Comparison of ENCODE assay signal across 27 mouse cellular contexts in genomic region chr1:181484696-181485095, GRCm38 (mm10). TPM values are rescaled to one million over a fixed set of nuclear protein-coding genes. Genes with fewer than 3 reads are reported as not detected.
DNase-seq lines count a peak whose midpoint lies in the region; ATAC-seq and TF ChIP-seq lines count a peak whose summit lies in the region.
"Had no signal": no experiment of that assay in that cellular context is flagged by ENCODE, and none has a peak within 500 bp of the region (broad histone marks: within the 10 kb centered on the region; RNA-seq: fewer than 3 reads in every experiment).

No protein-coding gene starts in this region.

- H3K4me1 ChIP-seq in forebrain, embryonic 14.5 days (ENCODE audit: control insufficient read depth, insufficient read depth, low read length): peaks cover 3% of the 10 kb centered on the region; the same call in 1 of the 2 replicates
- no peaks in the 10 kb centered on the region; the same call in 1 of the 2 replicates for H3K4me1 ChIP-seq in forebrain, embryonic 13.5 days
- 0 out of 2 replicates have a peak, but pooled peaks cover 10% of the 10 kb centered on the region for H3K4me1 ChIP-seq in hindbrain, postnatal 0 days (ENCODE audit: insufficient read depth, low read length)
- peaks cover 6% of the 10 kb centered on the region; the same call in 1 of the 2 replicates for H3K4me1 ChIP-seq in hindbrain, embryonic 12.5 days
- no peaks in the 10 kb centered on the region; the same call in 1 of the 2 replicates for H3K4me1 ChIP-seq in midbrain, postnatal 0 days (ENCODE audit: insufficient read depth, low read length)
- no peaks in the 10 kb centered on the region for H3K4me1 ChIP-seq in midbrain, embryonic 16.5 days (ENCODE audit: control insufficient read depth, insufficient read depth, low read length)
- 0 out of 2 replicates have a peak, but pooled peaks cover 2% of the 10 kb centered on the region for H3K4me1 ChIP-seq in neural tube, embryonic 14.5 days (ENCODE audit: control insufficient read depth, insufficient read depth, low read length)
- H3K4me1 ChIP-seq: liver, embryonic 15.5 days; stomach, embryonic 15.5 days had no signal

- no peak overlapping the region for H3K4me3 ChIP-seq in forebrain, embryonic 14.5 days (ENCODE audit: low read depth, low read length)
- no peak overlapping the region for H3K4me3 ChIP-seq in forebrain, embryonic 13.5 days
- no peak overlapping the region for H3K4me3 ChIP-seq in hindbrain, postnatal 0 days (ENCODE audit: low read length)
- no peak overlapping the region for H3K4me3 ChIP-seq in hindbrain, embryonic 12.5 days
- no peak overlapping the region for H3K4me3 ChIP-seq in midbrain, postnatal 0 days (ENCODE audit: low read depth, low read length)
- H3K4me3 ChIP-seq in midbrain, embryonic 16.5 days (ENCODE audit: low read depth, low read length): no peak overlapping the region
- no peak overlapping the region for H3K4me3 ChIP-seq in neural tube, embryonic 14.5 days (ENCODE audit: low read depth, low read length)
- H3K4me3 ChIP-seq: layer of hippocampus, adult 2 months; limb, embryonic 15.5 days; liver, embryonic 15.5 days; stomach, embryonic 15.5 days had no signal

- H3K4me2 ChIP-seq in forebrain, embryonic 14.5 days (ENCODE audit: low read length): no peak overlapping the region
- H3K4me2 ChIP-seq in forebrain, embryonic 13.5 days: no peak overlapping the region
- no peak overlapping the region for H3K4me2 ChIP-seq in hindbrain, postnatal 0 days (ENCODE audit: low read depth, low read length)
- H3K4me2 ChIP-seq in hindbrain, embryonic 12.5 days (replicated peaks): no peak overlapping the region
- no peak overlapping the region for H3K4me2 ChIP-seq in midbrain, postnatal 0 days (ENCODE audit: low read depth, low read length, poor library complexity, severe bottlenecking)
- H3K4me2 ChIP-seq in midbrain, embryonic 16.5 days (ENCODE audit: low read length): no peak overlapping the region
- H3K4me2 ChIP-seq in neural tube, embryonic 14.5 days (ENCODE audit: low read depth, low read length): no peak overlapping the region
- H3K4me2 ChIP-seq: heart, embryonic 11.5 days; limb, embryonic 15.5 days; liver, embryonic 15.5 days; midbrain, embryonic 11.5 days; stomach, embryonic 15.5 days had no signal

- DNase-seq in forebrain, embryonic 14.5 days (ENCODE audit: low spot score): peak; percentile 46
- DNase-seq in hindbrain, postnatal 0 days (ENCODE audit: low spot score): peak; percentile 73
- peak; percentile 73 for DNase-seq in midbrain, postnatal 0 days (ENCODE audit: low spot score)
- DNase-seq in spleen, postnatal 36 days (ENCODE audit: low spot score in 2 of 2): no peak
- DNase-seq: adrenal gland, postnatal 25 days; cerebellum, adult 18-20 months; heart, postnatal 10 days; kidney, adult 2 months; kidney, postnatal 10 days; right cerebral cortex, postnatal 14 days; thymus, adult 2 months had no signal

- no peaks in the 10 kb centered on the region for H3K9me3 ChIP-seq in forebrain, embryonic 14.5 days (replicated peaks; ENCODE audit: control insufficient read depth, low read length)
- no peaks in the 10 kb centered on the region for H3K9me3 ChIP-seq in forebrain, embryonic 13.5 days (replicated peaks)
- H3K9me3 ChIP-seq in hindbrain, postnatal 0 days (ENCODE audit: low read length): no peaks in the 10 kb centered on the region
- H3K9me3 ChIP-seq in hindbrain, embryonic 12.5 days (replicated peaks): no peaks in the 10 kb centered on the region
- no peaks in the 10 kb centered on the region for H3K9me3 ChIP-seq in midbrain, postnatal 0 days (ENCODE audit: low read length)
- no peaks in the 10 kb centered on the region for H3K9me3 ChIP-seq in midbrain, embryonic 16.5 days (replicated peaks; ENCODE audit: control insufficient read depth, low read length, poor library complexity, severe bottlenecking)
- H3K9me3 ChIP-seq in neural tube, embryonic 14.5 days (ENCODE audit: control insufficient read depth, low read length): no peaks in the 10 kb centered on the region
- H3K9me3 ChIP-seq: G1E; limb, embryonic 15.5 days; liver, embryonic 15.5 days; stomach, embryonic 15.5 days had no signal

- no peak for ATAC-seq in forebrain, embryonic 14.5 days
- ATAC-seq in forebrain, embryonic 13.5 days: no peak
- ATAC-seq in hindbrain, postnatal 0 days: peak; percentile 70; the same call in 1 of the 2 replicates
- ATAC-seq in hindbrain, embryonic 12.5 days (ENCODE audit: low FRiP score): no peak
- no peak for ATAC-seq in midbrain, postnatal 0 days (ENCODE audit: low FRiP score)
- no peak for ATAC-seq in midbrain, embryonic 16.5 days
- ATAC-seq in neural tube, embryonic 14.5 days (ENCODE audit: low read depth): 0 out of 2 replicates have a peak, but pooled peaks have one; percentile 31
- ATAC-seq: lung, postnatal 0 days had no signal

- no peak overlapping the region for H3K9ac ChIP-seq in forebrain, embryonic 14.5 days (ENCODE audit: low read length)
- H3K9ac ChIP-seq in forebrain, embryonic 13.5 days: no peak overlapping the region
- no peak overlapping the region for H3K9ac ChIP-seq in hindbrain, postnatal 0 days (replicated peaks; ENCODE audit: low read length)
- no peak overlapping the region for H3K9ac ChIP-seq in hindbrain, embryonic 12.5 days
- H3K9ac ChIP-seq in midbrain, postnatal 0 days (replicated peaks; ENCODE audit: low read length, poor library complexity, severe bottlenecking): no peak overlapping the region
- H3K9ac ChIP-seq in midbrain, embryonic 16.5 days (ENCODE audit: low read depth, low read length): no peak overlapping the region
- H3K9ac ChIP-seq in neural tube, embryonic 14.5 days (replicated peaks; ENCODE audit: low read depth, low read length): no peak overlapping the region
- H3K9ac ChIP-seq: limb, embryonic 15.5 days; liver, embryonic 15.5 days; stomach, embryonic 15.5 days had no signal

- no peaks in the 10 kb centered on the region for H3K27me3 ChIP-seq in forebrain, embryonic 14.5 days (replicated peaks; ENCODE audit: control insufficient read depth, insufficient read depth, low read length)
- no peaks in the 10 kb centered on the region for H3K27me3 ChIP-seq in forebrain, embryonic 13.5 days
- no peaks in the 10 kb centered on the region for H3K27me3 ChIP-seq in hindbrain, postnatal 0 days (ENCODE audit: insufficient read depth, low read length)
- no peaks in the 10 kb centered on the region for H3K27me3 ChIP-seq in hindbrain, embryonic 12.5 days
- H3K27me3 ChIP-seq in midbrain, postnatal 0 days (ENCODE audit: insufficient read depth, low read length): no peaks in the 10 kb centered on the region
- H3K27me3 ChIP-seq in midbrain, embryonic 16.5 days (ENCODE audit: control insufficient read depth, insufficient read depth, low read depth, low read length): no peaks in the 10 kb centered on the region
- no peaks in the 10 kb centered on the region for H3K27me3 ChIP-seq in neural tube, embryonic 14.5 days (ENCODE audit: control insufficient read depth, insufficient read depth, low read length)
- H3K27me3 ChIP-seq: limb, embryonic 15.5 days; liver, embryonic 15.5 days; stomach, embryonic 15.5 days had no signal

- H3K27ac ChIP-seq in forebrain, embryonic 14.5 days (ENCODE audit: low read depth, low read length): no peak overlapping the region
- no peak overlapping the region for H3K27ac ChIP-seq in forebrain, embryonic 13.5 days
- H3K27ac ChIP-seq in hindbrain, postnatal 0 days: no peak overlapping the region
- H3K27ac ChIP-seq in hindbrain, embryonic 12.5 days: no peak overlapping the region
- no peak overlapping the region for H3K27ac ChIP-seq in midbrain, postnatal 0 days (ENCODE audit: low read depth, low read length)
- no peak overlapping the region for H3K27ac ChIP-seq in midbrain, embryonic 16.5 days (ENCODE audit: low read length)
- H3K27ac ChIP-seq in neural tube, embryonic 14.5 days (ENCODE audit: low read depth, low read length): no peak overlapping the region
- H3K27ac ChIP-seq: layer of hippocampus, adult 2 months; liver, embryonic 15.5 days; stomach, embryonic 15.5 days had no signal

- TF ChIP-seq CTCF in hindbrain, postnatal 0 days (IDR thresholded peaks at IDR 0.05; ENCODE audit: low read depth): no peak
- TF ChIP-seq CTCF in midbrain, postnatal 0 days (IDR thresholded peaks at IDR 0.05): no peak

- 66% methylated on average over 5 of the region's 5 CpGs for WGBS in forebrain, embryonic 14.5 days
- 71% methylated on average over 5 of the region's 5 CpGs for WGBS in forebrain, embryonic 13.5 days
- 34% methylated on average over 5 of the region's 5 CpGs for WGBS in hindbrain, postnatal 0 days
- WGBS in hindbrain, embryonic 12.5 days: 76% methylated on average over 5 of the region's 5 CpGs
- 60% methylated on average over 5 of the region's 5 CpGs for WGBS in midbrain, postnatal 0 days
- 72% methylated on average over 5 of the region's 5 CpGs for WGBS in midbrain, embryonic 16.5 days
- WGBS in neural tube, embryonic 14.5 days: 54% methylated on average over 5 of the region's 5 CpGs

- no peaks in the 10 kb centered on the region for H3K36me3 ChIP-seq in forebrain, embryonic 14.5 days (ENCODE audit: control insufficient read depth, insufficient read depth, low read length)
- no peaks in the 10 kb centered on the region for H3K36me3 ChIP-seq in forebrain, embryonic 13.5 days (ENCODE audit: poor library complexity, severe bottlenecking)
- no peaks in the 10 kb centered on the region for H3K36me3 ChIP-seq in hindbrain, postnatal 0 days (ENCODE audit: insufficient read depth, low read length)
- no peaks in the 10 kb centered on the region for H3K36me3 ChIP-seq in hindbrain, embryonic 12.5 days
- no peaks in the 10 kb centered on the region for H3K36me3 ChIP-seq in midbrain, postnatal 0 days (ENCODE audit: insufficient read depth, low read length)
- no peaks in the 10 kb centered on the region for H3K36me3 ChIP-seq in midbrain, embryonic 16.5 days (ENCODE audit: control insufficient read depth, insufficient read depth, low read length)
- H3K36me3 ChIP-seq in neural tube, embryonic 14.5 days (ENCODE audit: control insufficient read depth, insufficient read depth, low read length): no peaks in the 10 kb centered on the region
- H3K36me3 ChIP-seq: G1E; limb, embryonic 15.5 days; liver, embryonic 15.5 days; stomach, embryonic 15.5 days had no signal

RNA-seq across cellular contexts. Expression of gene Ccdc121, which starts 26.6 kb away (rescaled TPM):
- polyA plus RNA-seq in forebrain, embryonic 14.5 days (2014; fragmentation: Nextera tagmentation; extraction: Ambion mirVana): 0.09 TPM in 1 of 2 replicates, not detected in the other
- not detected in 2 replicates for polyA plus RNA-seq in forebrain, embryonic 13.5 days (2015; fragmentation: Nextera tagmentation; extraction: Ambion mirVana)
- total RNA-seq in hindbrain, postnatal 0 days (2014; rRNA removed): 0.16 TPM in 1 of 2 replicates, not detected in the other
- 0.25 TPM in 2 replicates for polyA plus RNA-seq in hindbrain, postnatal 0 days (2015; fragmentation: Nextera tagmentation; extraction: Ambion mirVana)
- polyA plus RNA-seq in hindbrain, embryonic 12.5 days (2016; fragmentation: Nextera tagmentation; extraction: Ambion mirVana): not detected in 2 replicates
- 0.14 and 0.33 TPM in 2 replicates for total RNA-seq in midbrain, postnatal 0 days (2014; rRNA removed)
- polyA plus RNA-seq in midbrain, postnatal 0 days (2015; fragmentation: Nextera tagmentation; extraction: Ambion mirVana): 0.19 and 0.27 TPM in 2 replicates
- 0.11 and 0.23 TPM in 2 replicates for polyA plus RNA-seq in midbrain, embryonic 16.5 days (2015; fragmentation: Nextera tagmentation; extraction: Ambion mirVana)
- not detected in 2 replicates for polyA plus RNA-seq in neural tube, embryonic 14.5 days (2014; fragmentation: Nextera tagmentation; extraction: Ambion mirVana)
- total RNA-seq: adrenal gland, postnatal 25 days; gastrocnemius, adult 18-20 months; gastrocnemius, postnatal 4 days; heart, postnatal 10 days had no signal
- polyA plus RNA-seq: embryonic facial prominence, embryonic 11.5 days; G1E; kidney, adult 2 months; liver, embryonic 15.5 days; midbrain, embryonic 11.5 days; spleen, adult 2 months; stomach, embryonic 15.5 days; thymus, adult 2 months had no signal

Comparison
In these comparisons a context has a peak if more than half of its experiments do, and no peak if none do; other contexts are left out.
1. ATAC-seq: peak in hindbrain, postnatal 0 days (single experiment) and neural tube, embryonic 14.5 days (single experiment); none in forebrain, embryonic 14.5 days (single experiment), forebrain, embryonic 13.5 days (single experiment), hindbrain, embryonic 12.5 days (single experiment), midbrain, postnatal 0 days (single experiment) and midbrain, embryonic 16.5 days (single experiment).
2. DNase-seq: peak in forebrain, embryonic 14.5 days (single experiment), hindbrain, postnatal 0 days (single experiment) and midbrain, postnatal 0 days (single experiment); none in spleen, postnatal 36 days (0 of 2).